Mouse (Mus musculus) CH12.LX (cell line): ENCODE data around the gene Lrfn1. TPM values are rescaled to one million over a fixed set of nuclear protein-coding genes. Genes with fewer than 3 reads are reported as not detected.

ENCODE experiments used
- DNase-seq: peaks from one replicate; pipeline ENCODE4 v3.0.0-alpha.2; 2013; ENCODE audit errors: extremely low read depth
- H3K27ac ChIP-seq: 2 replicates; pipeline ENCODE4 v1.5.1; 2012; ENCODE audit warnings: low read depth, mild to moderate bottlenecking, control low read depth, moderate library complexity; ENCODE audit not compliant: insufficient read depth
- H3K27me3 ChIP-seq: replicated peaks from 2 replicates; pipeline ENCODE3; 2012; ENCODE audit warnings: inconsistent platforms
- H3K36me3 ChIP-seq, 2 experiments: replicated peaks in 1 of 2; 2 replicates each; pipeline versions ENCODE3 to v1.6.1; 2012; ENCODE audit warnings: inconsistent platforms in 1 of 2, low read length in 1 of 2, mild to moderate bottlenecking in 1 of 2, mixed read lengths in 1 of 2, moderate library complexity in 1 of 2; ENCODE audit not compliant: control insufficient read depth in 1 of 2, insufficient read depth in 1 of 2
- H3K4me1 ChIP-seq, 2 experiments: 2 replicates each; pipeline ENCODE4 v1.6.1; 2012; ENCODE audit warnings: inconsistent platforms in 1 of 2, moderate library complexity in 1 of 2; ENCODE audit not compliant: insufficient read depth in 2 of 2, control insufficient read depth in 1 of 2
- H3K4me2 ChIP-seq: 2 replicates; pipeline ENCODE4 v1.6.1; 2012; ENCODE audit warnings: low read depth, mild to moderate bottlenecking, control low read depth; ENCODE audit not compliant: poor library complexity, insufficient read depth, severe bottlenecking
- H3K4me3 ChIP-seq, 3 experiments: fragments of 150-350 bp in 1 of 3; sonication (generic) in 1 of 3; replicated peaks in 1 of 3; 2 replicates each; pipeline versions ENCODE3 to v1.5.1; 2011 to 2012; ENCODE audit warnings: low read depth in 2 of 3, low read length in 2 of 3, mild to moderate bottlenecking in 2 of 3, moderate library complexity in 2 of 3, control low read depth in 1 of 3, improper control_type of control experiment in 1 of 3, inconsistent platforms in 1 of 3, mixed read lengths in 1 of 3; ENCODE audit not compliant: poor library complexity in 1 of 3
- H3K79me2 ChIP-seq: replicated peaks from 2 replicates; pipeline ENCODE4 v1.6.1; 2012; ENCODE audit warnings: mild to moderate bottlenecking, moderate library complexity; ENCODE audit not compliant: control insufficient read depth, poor library complexity, insufficient read depth, severe bottlenecking; ENCODE audit errors: extremely low read depth
- H3K9ac ChIP-seq: 2 replicates; pipeline ENCODE4 v1.6.1; 2012; ENCODE audit warnings: low read depth, mild to moderate bottlenecking, control low read depth, moderate library complexity; ENCODE audit not compliant: insufficient read depth
- H3K9me3 ChIP-seq: replicated peaks from 2 replicates; pipeline ENCODE3; 2012; ENCODE audit warnings: low read length, inconsistent platforms, mixed read lengths
- BHLHE40 ChIP-seq: IDR thresholded peaks from 2 replicates; pipeline ENCODE4 v1.6.1; 2011; ENCODE audit warnings: mild to moderate bottlenecking, low read depth, low read length, improper control_type of control experiment
- CHD1 ChIP-seq: IDR thresholded peaks from 2 replicates; pipeline ENCODE4 v1.6.1; 2012; ENCODE audit warnings: low read depth, low read length, improper control_type of control experiment, inconsistent platforms
- CHD2 ChIP-seq: IDR thresholded peaks from 2 replicates; pipeline ENCODE4 v1.6.1; 2011; ENCODE audit warnings: low read length, improper control_type of control experiment
- CTCF ChIP-seq, 2 experiments: IDR thresholded peaks in 1 of 2; conservative IDR thresholded peaks in 1 of 2; 2 replicates each; pipeline ENCODE4 v1.5.1; 2011 to 2012; ENCODE audit warnings: low read depth in 2 of 2, low read length in 2 of 2, improper control_type of control experiment in 1 of 2, inconsistent platforms in 1 of 2, mild to moderate bottlenecking in 1 of 2, moderate library complexity in 1 of 2
- E2F4 ChIP-seq: IDR thresholded peaks from 2 replicates; pipeline ENCODE4 v1.6.1; 2011; ENCODE audit warnings: low read depth, low read length, improper control_type of control experiment; ENCODE audit not compliant: insufficient replicate concordance
- KAT2A ChIP-seq: IDR thresholded peaks from 2 replicates; pipeline ENCODE4 v1.6.1; 2012; ENCODE audit warnings: low read length, improper control_type of control experiment, inconsistent platforms; ENCODE audit not compliant: insufficient replicate concordance
- MAZ ChIP-seq: IDR thresholded peaks from 2 replicates; pipeline ENCODE4 v1.6.1; 2012; ENCODE audit warnings: low read depth, mild to moderate bottlenecking, inconsistent platforms, low read length, improper control_type of control experiment, moderate library complexity
- MEF2A ChIP-seq: IDR thresholded peaks from 2 replicates; pipeline ENCODE4 v1.6.1; 2014; ENCODE audit warnings: low read depth, mild to moderate bottlenecking, inconsistent platforms, low read length, improper control_type of control experiment, borderline replicate concordance
- MYC ChIP-seq: IDR thresholded peaks from 2 replicates; pipeline ENCODE4 v1.6.1; 2011; ENCODE audit warnings: low read depth, mild to moderate bottlenecking, improper control_type of control experiment, low read length
- NRF1 ChIP-seq: IDR thresholded peaks from 2 replicates; pipeline ENCODE4 v1.6.1; 2014; ENCODE audit warnings: low read depth, mild to moderate bottlenecking, inconsistent platforms, low read length, improper control_type of control experiment, moderate library complexity
- PAX5 ChIP-seq: IDR thresholded peaks from 2 replicates; pipeline ENCODE4 v1.6.1; 2012; ENCODE audit warnings: low read length, inconsistent platforms, mixed read lengths
- POLR2A ChIP-seq: IDR thresholded peaks from 2 replicates; pipeline ENCODE4 v1.6.1; 2011; ENCODE audit warnings: low read depth, mild to moderate bottlenecking, improper control_type of control experiment, low read length
- RCOR1 ChIP-seq: conservative IDR thresholded peaks from 2 replicates; pipeline ENCODE4 v1.6.1; 2012; ENCODE audit warnings: low read depth, mild to moderate bottlenecking, inconsistent platforms, low read length, improper control_type of control experiment
- SMC3 ChIP-seq: IDR thresholded peaks from 2 replicates; pipeline ENCODE4 v1.6.1; 2011; ENCODE audit warnings: low read depth, low read length, improper control_type of control experiment
- TBP ChIP-seq: conservative IDR thresholded peaks from 2 replicates; pipeline ENCODE4 v1.6.1; 2011; ENCODE audit warnings: low read depth, low read length, improper control_type of control experiment
- UBTF ChIP-seq: IDR thresholded peaks from 2 replicates; pipeline ENCODE4 v1.6.1; 2012; ENCODE audit warnings: low read depth, mild to moderate bottlenecking, inconsistent platforms, low read length, improper control_type of control experiment, moderate library complexity
- USF1 ChIP-seq: IDR thresholded peaks from 2 replicates; pipeline ENCODE4 v1.6.1; 2014; ENCODE audit warnings: low read depth, mild to moderate bottlenecking, inconsistent platforms, low read length, improper control_type of control experiment
- dilution Hi-C: fragments of 300-500 bp; cut with MboI; formaldehyde crosslinking; loops from 2 replicates; pipeline ENCODE4 v1.14.3; 2020; ENCODE audit warnings: low sequenced_read_pairs; ENCODE audit not compliant: extremely low pct_unique_long_range_greater_than_20kb, extremely low pct_ligation_motif_present
- in situ Hi-C: fragments of 300-500 bp; cut with MboI; formaldehyde crosslinking; loops from 3 replicates; pipeline ENCODE4 v1.14.3; 2019; ENCODE audit warnings: low sequenced_read_pairs, low pct_ligation_motif_present, low pct_unique_long_range_greater_than_20kb, mixed read lengths
- polyA plus RNA-seq: library from polyadenylated mRNA; unstranded; fragments of >175 nt; gene quantifications from 2 replicates; pipeline ENCODE4 v1.2.1, GENCODE M21; 2012; ENCODE audit warnings: low read depth; ENCODE audit not compliant: insufficient read length
- total RNA-seq, 2 experiments: library from RNA; depleted of rRNA; stranded (reverse); fragments of 300-350 nt in 1 of 2; fragments of >200 nt in 1 of 2; gene quantifications; 2 replicates each; pipeline ENCODE4 v1.2.3; 2012 to 2014

Lrfn1 gene
- total and polyA plus RNA-seq, 3 experiments, result 0.67 to 2.7 (median 0.99) TPM

DNA sequence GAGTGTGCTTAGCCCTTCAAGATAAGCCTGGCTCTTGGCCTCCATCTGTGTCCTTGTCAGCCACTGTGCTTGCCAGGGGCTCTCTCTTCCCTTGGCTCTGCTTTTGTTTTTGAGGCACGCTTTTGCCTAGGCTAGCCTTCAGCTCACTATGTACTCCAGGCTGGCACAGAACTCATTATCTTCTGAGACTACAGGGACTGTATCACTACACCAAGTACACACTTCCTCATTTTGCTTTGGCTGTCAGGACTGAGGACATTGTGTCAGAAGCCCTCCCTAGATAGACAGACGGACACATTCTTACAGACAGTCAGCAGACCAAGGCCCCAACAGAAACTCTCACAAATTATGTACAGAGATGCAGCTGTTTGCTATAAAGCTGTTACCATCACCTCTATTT, 11.0 kb downstream of the Lrfn1 start:
- dilution Hi-C loops, result no loop called here
- H3K27me3 ChIP-seq, result no peaks in the 10 kb centered on the region
- no peak overlapping the region for H3K9ac ChIP-seq
- no peaks in the 10 kb centered on the region for H3K79me2 ChIP-seq
- H3K4me2 ChIP-seq, result no peak overlapping the region
- in situ Hi-C loops, result no loop called here
- H3K27ac ChIP-seq, result no peak overlapping the region
- TF ChIP-seq KAT2A (no peak), E2F4 (no peak), CHD1 (no peak), PAX5 (no peak), MEF2A (no peak)
- no peaks in the 10 kb centered on the region for H3K9me3 ChIP-seq
- no peak overlapping the region for H3K4me3 ChIP-seq
- no peak for DNase-seq
- H3K36me3 ChIP-seq, result peaks cover 18 to 23% of the 10 kb centered on the region in 2 experiments
- H3K4me1 ChIP-seq, result peaks cover 7 to 24% of the 10 kb centered on the region in 2 experiments; a peak in 3 of 4 replicates

DNA sequence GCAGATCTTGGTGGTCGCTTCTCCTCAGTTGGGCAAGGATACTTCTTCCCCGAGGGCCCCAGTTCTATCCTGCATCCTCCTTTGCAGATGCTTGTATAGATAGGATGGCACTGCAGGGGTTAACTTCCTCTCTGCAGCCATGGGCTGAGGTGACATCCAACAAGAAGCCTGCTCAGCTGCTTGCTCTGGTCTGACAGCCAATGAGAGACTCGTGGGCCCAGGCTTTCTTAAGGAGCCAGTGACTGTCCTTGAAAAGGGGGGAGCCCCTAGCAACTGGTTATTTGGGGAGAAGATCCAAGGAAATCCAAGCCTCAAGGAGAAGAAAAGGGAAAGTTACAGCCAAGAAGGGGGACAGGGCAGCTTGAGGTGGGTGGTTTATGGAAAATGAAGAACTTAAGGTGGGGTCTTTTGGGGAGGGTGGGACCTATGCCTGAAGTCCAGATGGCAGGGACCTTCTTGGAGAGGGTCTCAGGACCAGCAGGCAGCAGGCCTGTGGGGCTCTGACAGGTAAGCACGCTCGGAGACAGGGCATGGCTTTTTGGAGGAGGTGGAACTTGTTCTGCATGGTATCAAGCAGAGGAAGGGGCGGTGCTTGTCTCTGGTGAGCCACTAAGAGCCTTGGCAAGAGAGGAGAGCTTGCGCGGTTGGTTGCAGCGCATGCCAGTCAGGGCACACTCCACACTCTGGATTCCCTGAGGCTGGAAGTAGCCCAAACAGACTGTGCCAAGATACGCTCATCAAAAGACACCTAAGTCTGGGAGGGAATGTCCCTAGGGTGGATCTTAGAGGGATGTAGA, 12.8 kb downstream of the Lrfn1 start:
- Histone ChIP-seq H3K36me3 (peaks cover 10 to 11% of the 10 kb centered on the region in 2 experiments), H3K4me3 (peak overlapping the region in 1 of 3 experiments; percentile 31), H3K79me2 (no peaks in the 10 kb centered on the region), H3K9ac (0 out of 2 replicates have a peak overlapping the region, but pooled peaks have one; percentile 9), H3K9me3 (no peaks in the 10 kb centered on the region), H3K4me1 (peaks cover 7 to 24% of the 10 kb centered on the region in 2 experiments; a peak in 3 of 4 replicates), H3K27ac (no peak overlapping the region), H3K4me2 (peak overlapping the region; percentile 71), H3K27me3 (no peaks in the 10 kb centered on the region)
- TF ChIP-seq MYC (no peak), TBP (0 out of 2 replicates have a peak, but pooled peaks have one; percentile 36), POLR2A (peak; percentile 68), MAZ (no peak), CHD2 (peak; percentile 79), CTCF (conservative IDR thresholded peaks at IDR 0.05 in 1 of 2, IDR thresholded peaks at IDR 0.05 in 1 of 2; ENCODE audit: low read depth in 2 of 2, low read length in 2 of 2) (no peak), NRF1 (peak; percentile 61)
- in situ Hi-C loops (no loop called here), dilution Hi-C loops (no loop called here)
- DNase-seq, result peak; percentile 90

DNA sequence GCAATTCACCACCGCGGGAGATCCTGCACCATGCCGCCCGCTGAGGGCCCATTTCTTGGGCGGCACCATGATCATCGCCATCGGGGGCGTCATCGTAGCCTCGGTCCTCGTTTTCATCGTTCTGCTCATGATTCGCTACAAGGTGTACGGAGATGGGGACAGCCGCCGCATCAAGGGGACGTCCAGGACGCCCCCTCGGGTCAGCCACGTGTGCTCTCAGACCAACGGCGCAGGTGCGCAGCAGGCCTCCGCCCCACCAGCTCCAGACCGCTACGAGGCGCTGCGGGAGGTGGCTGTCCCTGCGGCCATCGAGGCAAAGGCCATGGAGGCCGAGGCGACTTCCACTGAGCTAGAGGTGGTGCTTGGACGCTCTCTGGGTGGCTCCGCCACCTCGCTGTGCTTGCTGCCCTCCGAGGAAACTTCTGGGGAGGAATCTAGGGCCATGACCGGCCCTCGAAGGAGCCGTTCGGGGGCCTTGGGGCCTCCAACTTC, 15.0 kb downstream of the Lrfn1 start:
- no peak for TF ChIP-seq SMC3
- no peak for TF ChIP-seq BHLHE40
- TF ChIP-seq POLR2A, result no peak
- no peak for TF ChIP-seq RCOR1
- no peak for TF ChIP-seq USF1
- no peak for TF ChIP-seq UBTF
- TF ChIP-seq, all 38 proteins: peak for 0
- Histone ChIP-seq H3K9ac (no peak overlapping the region), H3K4me3 (no peak overlapping the region), H3K27ac (no peak overlapping the region), H3K9me3 (no peaks in the 10 kb centered on the region), H3K36me3 (peaks cover 7 to 8% of the 10 kb centered on the region in 2 experiments), H3K4me1 (peaks cover 7 to 29% of the 10 kb centered on the region in 2 experiments; a peak in 3 of 4 replicates), H3K27me3 (peaks cover 3% of the 10 kb centered on the region), H3K4me2 (no peak overlapping the region), H3K79me2 (no peaks in the 10 kb centered on the region)
- dilution Hi-C loops (no loop called here), in situ Hi-C loops (no loop called here)
- no peak for DNase-seq
